Comparison of ENCODE assay signal across 8 mouse cellular contexts in genomic region chr10:67766099-67766498, GRCm38 (mm10).
DNase-seq lines count a peak whose midpoint lies in the region; ATAC-seq and TF ChIP-seq lines count a peak whose summit lies in the region.

No protein-coding gene starts in this region.

- H3K4me1 ChIP-seq in forebrain, postnatal 0 days (ENCODE audit: insufficient read depth): no peaks in the 10 kb centered on the region
- H3K4me1 ChIP-seq in testis, adult 2 months (ENCODE audit: control insufficient read depth, insufficient read depth, low read length): no peaks in the 10 kb centered on the region

- H3K36me3 ChIP-seq in forebrain, postnatal 0 days (ENCODE audit: insufficient read depth): no peaks in the 10 kb centered on the region
- H3K36me3 ChIP-seq in testis, adult 2 months (ENCODE audit: control insufficient read depth, insufficient read depth, low read length): no peaks in the 10 kb centered on the region

- WGBS in forebrain, postnatal 0 days: 39% methylated on average over 13 of the region's 13 CpGs

- no peak overlapping the region for H3K4me2 ChIP-seq in forebrain, postnatal 0 days (ENCODE audit: low read depth)

- no peak for ATAC-seq in forebrain, postnatal 0 days

- TF ChIP-seq POLR2A in brain, embryonic 14.5 days (IDR thresholded peaks at IDR 0.05; ENCODE audit: borderline replicate concordance, extremely low read depth, insufficient read depth, insufficient read length, poor library complexity, severe bottlenecking): no peak
- TF ChIP-seq POLR2A in testis, adult 2 months (IDR thresholded peaks at IDR 0.05; ENCODE audit: control insufficient read depth, low read depth, low read length): no peak

- H3K27me3 ChIP-seq in forebrain, postnatal 0 days (ENCODE audit: insufficient read depth, low read length): no peaks in the 10 kb centered on the region
- H3K27me3 ChIP-seq in testis, adult 2 months (ENCODE audit: control insufficient read depth, insufficient read depth, low read length): no peaks in the 10 kb centered on the region

- DNase-seq in gastrocnemius, adult 18-20 months (ENCODE audit: low spot score): peak; percentile 58
- no peak for DNase-seq in gastrocnemius, postnatal 25 days
- peak; percentile 81 for DNase-seq in CD4-positive, CD25-positive, alpha-beta regulatory T cell, adult 2 months (ENCODE audit: low read depth, low spot score)
- peak; percentile 67 for DNase-seq in brain, embryonic 14.5 days (ENCODE audit: low read depth)
- peak; percentile 75 for DNase-seq in forebrain, postnatal 0 days
- peak; percentile 22 to 41 for DNase-seq in layer of hippocampus, adult 2 months (ENCODE audit: low spot score in 2 of 2)
- peak; percentile 65 for DNase-seq in mesoderm, embryonic 11.5 days (ENCODE audit: low read depth, low spot score)

- H3K9me3 ChIP-seq in forebrain, postnatal 0 days (ENCODE audit: low read length): no peaks in the 10 kb centered on the region

- no peak overlapping the region for H3K9ac ChIP-seq in forebrain, postnatal 0 days

- H3K4me3 ChIP-seq in forebrain, postnatal 0 days (ENCODE audit: low read depth, low read length): no peak overlapping the region
- no peak overlapping the region for H3K4me3 ChIP-seq in layer of hippocampus, adult 2 months
- H3K4me3 ChIP-seq in testis, adult 2 months (ENCODE audit: control insufficient read depth, low read depth, low read length): no peak overlapping the region

- peak; percentile 87 for TF ChIP-seq CTCF in brain, embryonic 14.5 days (IDR thresholded peaks at IDR 0.05; ENCODE audit: borderline replicate concordance, extremely low read depth, insufficient read depth, insufficient read length)
- TF ChIP-seq CTCF in forebrain, postnatal 0 days (IDR thresholded peaks at IDR 0.05; ENCODE audit: low read depth): peak; percentile 83
- TF ChIP-seq CTCF in layer of hippocampus, adult 2 months (conservative IDR thresholded peaks at IDR 0.05): peak; percentile 88
- TF ChIP-seq CTCF in testis, adult 2 months (IDR thresholded peaks at IDR 0.05; ENCODE audit: control insufficient read depth, insufficient read depth, insufficient replicate concordance, low read depth, low read length): peak; percentile 83

- H3K27ac ChIP-seq in forebrain, postnatal 0 days (ENCODE audit: low read depth, low read length): no peak overlapping the region
- no peak overlapping the region for H3K27ac ChIP-seq in layer of hippocampus, adult 2 months
- no peak overlapping the region for H3K27ac ChIP-seq in testis, adult 2 months (ENCODE audit: control insufficient read depth, insufficient read depth, low read depth, low read length)
